Mouse (Mus musculus) right cerebral cortex, adult 18-20 months (tissue): ENCODE measurements around the gene Adh1.

Source experiments
- DNase-seq: peaks from one replicate; pipeline ENCODE4 v3.0.0; 2022; ENCODE audit warnings: mixed read lengths

The Adh1 gene

DNA sequence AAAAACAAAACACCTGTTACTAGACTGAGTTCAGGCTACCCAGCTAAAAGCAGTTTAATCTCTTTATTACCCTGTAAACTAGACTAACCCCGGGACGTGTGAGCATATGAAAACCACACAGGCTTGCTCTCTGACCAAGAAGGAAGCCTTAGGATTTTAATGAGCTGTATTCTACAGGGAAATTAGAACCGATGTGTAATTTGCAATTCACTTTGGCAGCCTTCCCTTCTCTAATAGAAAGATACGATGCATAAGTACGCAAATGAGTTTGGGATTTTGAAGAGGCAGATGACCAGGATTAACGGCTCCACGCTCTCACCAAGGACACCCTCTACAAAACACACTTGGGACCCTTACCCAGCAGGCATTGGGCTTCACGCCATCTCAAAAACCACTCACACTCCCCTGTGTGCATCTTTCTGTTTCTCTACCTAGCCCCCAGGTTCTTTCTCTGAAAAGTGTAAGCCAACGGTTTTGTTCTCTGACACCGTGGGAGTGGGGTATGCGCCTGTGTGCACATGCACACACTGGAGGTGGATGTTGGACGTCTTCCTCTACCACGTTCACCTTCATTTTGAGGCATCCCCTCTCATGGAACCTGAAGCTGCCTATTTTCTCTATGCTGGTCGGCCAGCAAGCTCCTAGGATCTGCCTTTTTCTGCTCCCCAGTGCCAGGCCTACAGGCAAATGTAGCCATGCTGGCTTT, 18.6 kb upstream of the Adh1 start:
- DNase-seq, result no peak

DNA sequence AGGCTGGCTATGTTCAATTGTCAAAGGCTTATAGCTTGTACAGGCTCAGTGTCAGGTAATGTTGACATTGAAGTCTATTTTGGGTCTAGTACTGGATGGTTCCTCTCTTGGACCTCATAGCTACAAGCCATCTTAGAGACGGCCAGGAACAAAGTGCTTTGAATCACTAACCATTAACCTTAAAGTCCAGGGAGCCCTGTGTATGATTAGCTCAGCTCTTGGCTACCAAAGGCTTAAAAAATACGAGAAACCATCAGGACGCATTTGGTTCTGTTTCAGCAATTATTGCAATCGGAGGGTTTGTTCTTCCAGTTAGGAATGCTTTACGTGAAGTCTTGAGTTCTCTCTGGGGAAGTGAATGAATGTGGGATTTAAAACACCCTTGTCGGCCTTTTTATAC, 17.9 kb upstream of the Adh1 start:
- no peak for DNase-seq

DNA sequence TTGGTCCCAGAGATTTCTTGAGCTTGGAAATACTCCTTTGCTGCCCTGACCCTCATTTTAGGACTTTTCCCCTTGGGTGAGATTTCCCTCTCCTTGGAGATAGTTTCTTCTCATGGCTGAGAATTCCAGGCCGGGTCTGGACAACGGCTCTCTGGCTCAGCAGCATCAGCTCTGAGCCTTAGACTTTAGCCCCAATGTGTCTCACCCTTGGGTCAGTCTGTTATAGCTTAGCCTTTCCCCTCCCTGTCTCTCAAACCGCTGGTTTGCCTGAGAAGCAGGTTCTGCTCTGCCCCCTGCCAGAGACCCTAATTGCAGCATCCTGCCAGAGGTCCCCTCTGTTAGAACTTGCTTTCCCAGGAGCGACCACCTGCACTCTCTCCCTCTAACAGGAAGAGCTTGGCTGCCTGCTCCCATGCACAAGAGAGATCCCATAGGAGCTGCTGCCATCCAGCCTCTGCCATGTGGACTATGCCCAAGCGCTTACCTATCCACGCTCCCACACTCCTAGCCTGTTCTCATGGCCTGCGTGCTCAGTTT, 16.4 kb upstream of the Adh1 start:
- DNase-seq, result no peak

DNA sequence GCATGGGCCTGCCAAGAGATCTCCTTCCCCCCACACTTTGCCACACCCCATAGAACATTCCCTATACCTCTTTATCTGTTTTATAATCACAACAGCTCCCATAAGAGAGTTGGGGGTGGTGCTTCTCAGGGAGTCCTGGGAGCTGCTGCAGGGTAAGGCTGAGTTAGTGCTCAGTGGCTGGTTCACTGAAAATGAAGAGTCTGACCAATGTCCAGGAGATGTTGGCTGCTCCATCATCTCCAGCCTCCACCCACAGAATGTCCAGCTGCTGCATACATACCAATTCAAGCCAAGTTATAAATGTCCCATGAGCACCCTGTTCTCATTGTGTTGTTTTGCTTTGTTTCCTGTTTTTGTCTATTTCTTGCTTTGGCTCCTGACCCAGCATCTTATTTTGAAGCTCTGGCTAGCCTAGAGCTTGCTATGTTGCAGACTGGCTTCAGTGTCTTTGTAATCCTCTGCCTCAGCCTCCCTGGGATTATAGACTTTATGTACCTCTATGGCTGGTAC, 14.2 kb upstream of the Adh1 start:
- no peak for DNase-seq

DNA sequence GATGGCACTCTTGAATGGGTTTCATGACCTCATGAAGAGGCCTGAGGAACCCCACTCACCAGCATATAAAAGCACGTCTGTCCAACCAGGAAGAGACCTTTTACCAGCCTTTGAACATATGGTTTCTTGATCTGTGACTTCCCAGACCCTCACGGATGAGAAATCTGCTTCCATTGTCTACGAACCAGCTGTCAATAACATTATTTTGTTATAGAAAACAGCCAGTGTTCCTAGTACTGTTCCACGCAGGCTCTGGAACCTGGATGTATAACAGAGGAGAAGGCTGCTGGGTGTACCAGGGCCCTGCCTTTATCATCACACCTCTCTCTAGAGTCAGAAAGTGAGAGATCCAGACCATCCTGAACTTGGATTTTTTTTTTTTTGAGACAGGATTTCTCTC, 13.6 kb upstream of the Adh1 start:
- no peak for DNase-seq

DNA sequence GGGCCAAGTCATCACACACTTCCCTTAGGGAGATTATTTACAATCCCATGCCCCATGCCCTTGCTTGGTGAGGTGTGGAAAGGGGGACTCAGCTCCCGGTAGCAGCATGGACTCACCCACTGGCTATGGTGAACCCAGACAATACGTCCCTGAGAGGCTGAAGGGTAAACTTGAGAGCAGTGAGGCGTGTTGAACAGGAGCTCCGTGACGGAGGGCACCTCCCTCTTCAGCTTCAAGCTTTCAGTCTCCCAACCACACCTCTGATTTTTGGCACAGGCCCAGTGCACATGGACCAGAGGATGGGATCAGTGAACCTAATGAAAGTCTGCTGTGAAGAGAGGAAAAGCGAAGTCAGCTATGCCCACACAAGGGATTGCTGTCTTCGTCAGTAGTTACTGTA, 12.8 kb upstream of the Adh1 start:
- no peak for DNase-seq

DNA sequence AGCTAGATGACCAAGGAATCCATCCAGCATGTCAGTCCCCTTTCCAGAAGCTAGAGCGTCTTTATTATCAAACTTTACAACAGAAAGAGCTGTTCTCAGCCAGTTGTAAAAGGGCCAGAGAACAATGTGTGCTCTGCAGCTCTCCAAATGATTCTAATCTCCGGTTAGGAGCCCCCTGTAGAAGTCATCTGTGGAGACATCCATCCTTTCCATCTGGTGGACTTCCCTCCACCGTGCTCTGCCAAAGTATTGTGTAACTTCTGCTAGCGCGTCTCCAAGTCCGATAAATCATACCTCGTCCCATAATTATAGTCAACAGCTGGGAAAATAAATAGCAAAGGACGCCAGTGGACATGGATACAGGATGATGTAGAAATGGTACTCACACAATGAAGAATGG, 12.0 kb upstream of the Adh1 start:
- DNase-seq, result no peak

DNA sequence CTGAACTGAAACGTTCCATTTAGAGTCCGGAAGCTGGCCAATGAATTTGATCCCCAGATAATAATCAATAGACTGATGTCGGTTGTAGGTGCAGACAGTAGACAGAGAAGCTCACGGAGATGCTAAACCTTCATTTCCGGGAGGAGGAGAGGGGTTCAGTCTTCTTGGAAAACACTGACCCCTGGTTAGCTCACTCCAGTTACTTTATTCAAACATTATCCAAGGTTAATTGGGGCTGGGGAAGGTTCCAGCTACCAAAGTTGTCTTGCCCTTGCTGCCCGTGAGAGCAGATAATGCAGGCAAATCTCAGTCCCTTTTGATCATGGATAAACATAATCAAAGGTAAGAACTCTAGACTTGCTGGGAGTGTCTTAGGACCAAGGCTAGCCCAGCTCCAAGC, 9.6 kb upstream of the Adh1 start:
- no peak for DNase-seq

DNA sequence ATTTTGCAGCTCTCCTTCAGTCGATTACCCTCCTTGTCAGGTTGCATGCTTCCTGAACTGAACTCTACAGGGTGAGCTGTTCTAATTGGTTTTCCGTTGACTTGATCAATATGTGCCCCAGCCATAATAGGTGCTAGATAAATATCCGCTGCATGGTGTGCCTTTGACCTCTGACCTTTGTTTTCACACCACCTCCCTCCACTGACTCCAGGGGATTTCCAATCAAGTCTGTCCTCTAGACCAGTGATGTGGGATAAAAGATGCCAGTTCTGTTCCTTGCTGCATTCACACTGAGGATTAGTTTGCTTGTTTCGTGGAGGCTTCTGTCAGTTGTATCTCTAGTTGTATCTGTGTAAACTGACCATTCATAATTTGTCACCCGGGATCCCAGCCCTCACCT, 6.6 kb upstream of the Adh1 start:
- no peak for DNase-seq

DNA sequence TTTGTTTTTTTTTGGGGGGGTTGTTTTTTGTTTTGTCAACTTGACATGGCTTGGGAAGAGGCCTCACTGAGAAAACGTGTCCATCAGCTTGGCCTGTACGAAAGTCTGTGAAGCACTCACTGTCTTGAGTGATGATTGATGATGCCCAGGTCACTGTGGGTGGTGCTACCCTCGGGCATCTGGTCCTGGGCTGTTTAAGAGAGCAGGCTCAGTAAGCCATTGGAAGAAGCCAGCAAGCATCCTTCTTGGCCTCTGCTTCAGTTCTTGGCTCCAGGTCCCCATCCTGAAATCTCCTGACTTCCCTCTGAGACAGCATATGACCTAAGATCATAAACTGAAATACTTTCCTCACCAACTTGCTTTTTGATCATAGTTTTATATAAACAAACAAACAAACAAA, 5.4 kb upstream of the Adh1 start:
- no peak for DNase-seq

DNA sequence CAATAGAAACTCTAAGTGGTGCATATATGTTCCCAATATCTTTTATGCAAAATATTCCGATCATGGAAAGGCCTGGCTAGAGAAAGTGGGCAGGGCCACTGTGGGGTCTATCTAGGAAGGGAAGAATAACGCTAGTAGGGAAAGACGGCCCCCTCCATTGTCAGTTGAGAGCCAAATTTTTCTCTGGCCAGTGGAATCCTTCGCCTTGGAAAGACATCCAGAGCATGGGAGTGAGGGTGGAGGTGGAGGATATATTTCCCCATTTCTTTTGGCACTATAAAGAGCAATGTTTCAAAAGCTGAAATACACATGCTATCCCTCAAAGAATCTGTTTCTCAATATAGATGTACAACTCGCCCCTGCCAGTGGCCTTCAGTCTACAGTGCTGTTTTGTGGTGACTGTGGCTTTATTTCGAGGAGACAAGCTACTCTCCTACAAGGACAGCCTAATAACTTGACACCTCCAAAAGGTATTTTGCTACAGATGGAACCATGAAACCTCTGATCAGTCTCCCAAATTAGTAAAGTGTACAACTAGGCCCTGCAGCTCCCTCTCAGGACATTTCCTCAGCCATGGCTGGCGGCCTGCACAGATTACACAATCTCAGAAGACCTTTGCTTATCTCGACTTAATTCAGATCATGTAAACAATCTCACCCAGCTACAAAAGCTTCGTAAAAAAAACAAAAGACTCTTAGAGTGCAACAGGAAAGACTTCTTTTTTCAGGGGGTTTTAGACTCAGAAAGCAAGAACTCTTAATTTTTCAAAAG, 4.8 kb upstream of the Adh1 start:
- DNase-seq, result no peak

DNA sequence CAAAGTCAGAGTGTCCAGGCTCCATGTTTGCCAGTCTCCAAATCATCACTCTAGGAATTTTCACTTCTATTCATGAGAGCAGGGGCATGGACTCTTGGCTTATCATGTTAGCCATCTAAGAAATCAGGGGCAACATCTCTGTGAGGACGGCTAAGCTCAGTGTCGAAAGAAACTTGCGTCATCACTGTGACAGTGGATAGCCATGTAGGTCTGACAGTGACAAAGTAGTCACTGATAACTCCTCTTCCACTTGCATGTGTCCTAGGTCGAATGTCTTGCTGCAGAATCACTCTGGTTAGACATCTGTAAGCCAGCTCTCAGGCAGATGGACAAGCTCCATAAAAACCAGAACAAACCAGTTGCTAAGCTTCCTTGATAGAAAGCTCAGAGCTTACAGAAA, 1.8 kb downstream of the Adh1 start:
- no peak for DNase-seq

DNA sequence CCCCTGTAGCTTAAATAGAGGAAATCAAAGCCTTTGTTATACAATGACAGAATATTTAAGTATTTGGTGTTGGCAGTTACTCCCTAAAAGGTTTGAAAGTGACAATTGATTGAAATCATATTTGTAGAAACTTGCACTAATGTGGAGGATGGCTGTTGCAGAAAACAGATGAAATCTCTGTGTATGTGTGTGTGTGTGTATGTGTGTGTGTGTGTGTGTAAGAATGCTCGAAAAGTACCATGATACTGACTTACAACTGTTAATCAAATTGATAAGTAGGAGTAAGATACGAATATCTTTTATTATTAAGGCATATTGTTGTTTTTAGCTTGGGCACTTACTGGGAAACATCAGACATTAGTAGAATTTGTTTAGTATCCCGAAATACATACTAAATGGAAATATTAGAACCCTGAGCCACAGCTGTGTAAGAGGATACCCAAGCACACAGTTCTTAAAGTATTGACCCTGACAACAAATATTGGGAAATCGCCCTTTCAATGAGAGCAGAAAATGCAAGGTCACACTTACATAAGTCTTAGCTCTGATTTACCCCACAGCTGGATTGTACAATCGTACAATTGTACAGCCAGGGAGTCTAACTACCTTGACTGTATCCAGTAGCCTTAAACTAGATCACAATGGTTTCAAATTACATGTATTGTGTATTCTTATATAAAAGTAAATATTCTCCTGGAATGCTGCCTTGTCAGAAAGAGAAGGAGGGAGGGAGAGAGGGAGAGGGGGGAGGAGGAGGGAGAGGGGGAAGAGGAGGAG, 2.6 kb downstream of the Adh1 start:
- no peak for DNase-seq

DNA sequence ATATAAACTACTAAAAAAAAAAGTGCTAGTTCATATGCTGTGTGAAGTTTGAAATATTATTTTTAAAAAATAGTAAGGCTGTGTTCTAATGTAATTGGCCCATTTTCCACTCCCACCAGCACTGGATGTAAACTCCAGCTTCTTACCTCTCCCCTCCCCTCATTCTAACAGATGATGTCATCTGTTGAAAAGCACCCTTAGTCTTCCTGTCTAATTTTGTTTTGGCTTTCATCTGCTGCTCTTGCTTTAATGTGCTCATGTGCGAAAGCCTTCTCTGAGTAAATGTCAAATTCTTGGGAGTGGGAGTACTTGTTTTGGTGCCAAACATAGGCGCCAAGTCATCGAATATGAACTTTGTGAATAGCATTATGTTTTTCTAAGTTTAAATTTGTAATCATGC, 3.9 kb downstream of the Adh1 start:
- peak; percentile 6 for DNase-seq

DNA sequence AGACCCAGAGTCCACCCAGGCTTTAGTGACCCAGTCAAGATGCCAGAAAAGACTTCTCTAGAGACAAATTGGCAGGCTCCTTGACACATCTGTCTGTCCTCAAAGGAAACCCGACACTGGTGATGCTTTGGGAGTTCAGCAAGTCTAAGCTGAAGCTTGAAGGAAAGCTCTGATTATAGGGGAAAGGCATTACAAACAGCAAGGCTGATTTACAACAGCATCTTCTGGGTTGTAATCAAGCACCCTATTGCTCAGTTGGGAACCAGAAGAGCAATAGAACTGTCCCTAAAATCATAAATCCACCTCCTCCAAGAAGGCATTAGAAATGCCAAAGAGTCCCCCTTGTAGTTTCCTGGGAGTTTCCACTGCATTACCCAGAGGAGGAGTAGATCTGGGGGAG, 9.7 kb downstream of the Adh1 start:
- no peak for DNase-seq

DNA sequence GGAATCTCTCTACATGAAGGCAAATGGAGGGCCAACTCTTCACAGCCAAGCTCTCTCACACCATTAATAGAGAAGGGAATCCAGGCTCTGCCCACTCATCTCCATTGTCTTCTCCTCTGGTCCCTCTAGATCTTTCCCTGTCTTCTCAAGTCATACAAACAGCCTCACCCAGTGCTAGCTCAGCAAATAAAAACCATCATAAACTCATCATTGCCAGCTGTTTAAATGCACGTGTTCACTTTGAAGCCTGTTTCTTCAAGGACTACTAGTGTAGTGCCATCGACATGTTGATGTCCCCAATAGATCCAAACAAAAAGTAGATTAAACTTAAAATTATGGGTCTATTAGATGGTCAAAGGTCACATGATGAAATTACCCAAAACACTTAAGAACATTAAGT, 10.5 kb downstream of the Adh1 start:
- DNase-seq, result no peak

DNA sequence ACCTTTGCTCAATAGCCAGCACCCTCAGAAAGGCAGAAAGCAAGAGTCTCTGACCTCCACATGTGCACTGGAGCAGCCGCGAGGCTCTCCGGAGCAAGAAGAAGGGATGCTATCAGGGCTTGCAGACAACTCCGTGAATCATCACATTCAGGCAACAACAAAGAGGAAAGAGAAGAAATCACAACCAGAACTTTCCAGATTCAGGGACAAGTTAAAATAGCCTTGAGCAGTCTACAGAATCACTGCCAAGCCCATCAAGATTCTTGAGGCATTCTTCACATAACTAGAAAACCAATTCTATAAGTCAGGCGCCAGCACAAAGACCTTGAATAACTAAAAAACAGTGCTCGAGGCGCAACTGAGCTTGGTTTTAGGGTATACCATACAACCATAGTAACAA, 12.3 kb downstream of the Adh1 start:
- DNase-seq, result no peak

DNA sequence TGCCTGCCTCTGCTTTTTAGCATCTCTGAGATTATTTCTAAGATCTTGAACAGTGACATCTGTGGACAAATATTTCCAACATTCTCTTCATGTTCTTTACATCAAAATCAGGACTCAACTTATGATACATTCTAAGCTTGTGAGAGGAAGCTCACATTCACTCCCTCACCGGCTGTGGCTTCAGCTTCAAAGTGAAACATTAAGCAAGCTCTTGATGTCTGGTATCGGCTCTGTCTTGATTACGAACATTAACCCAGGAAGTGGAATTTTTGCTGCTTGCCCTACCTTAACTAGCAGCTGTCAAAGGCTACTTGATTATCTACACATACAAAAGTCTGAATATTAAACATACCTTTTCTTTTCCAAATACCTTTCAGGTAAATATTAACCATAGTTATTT, 14.3 kb downstream of the Adh1 start:
- DNase-seq, result no peak

DNA sequence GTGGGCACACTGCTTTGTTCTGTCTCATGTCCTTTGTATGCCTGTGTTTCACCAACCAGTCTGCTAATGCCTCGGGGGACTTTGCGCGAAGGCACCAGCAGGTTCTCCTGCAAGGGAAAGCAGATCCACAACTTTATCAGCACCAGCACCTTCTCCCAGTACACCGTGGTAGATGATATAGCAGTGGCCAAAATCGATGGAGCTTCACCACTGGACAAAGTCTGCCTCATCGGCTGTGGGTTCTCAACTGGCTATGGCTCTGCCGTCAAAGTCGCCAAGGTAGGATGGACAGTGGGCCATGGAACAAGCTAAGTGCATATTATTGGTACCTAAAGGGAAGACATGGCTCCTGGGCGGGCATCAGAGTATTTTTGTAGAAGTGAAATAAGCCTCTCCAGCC, 21.8 kb downstream of the Adh1 start:
- no peak for DNase-seq

DNA sequence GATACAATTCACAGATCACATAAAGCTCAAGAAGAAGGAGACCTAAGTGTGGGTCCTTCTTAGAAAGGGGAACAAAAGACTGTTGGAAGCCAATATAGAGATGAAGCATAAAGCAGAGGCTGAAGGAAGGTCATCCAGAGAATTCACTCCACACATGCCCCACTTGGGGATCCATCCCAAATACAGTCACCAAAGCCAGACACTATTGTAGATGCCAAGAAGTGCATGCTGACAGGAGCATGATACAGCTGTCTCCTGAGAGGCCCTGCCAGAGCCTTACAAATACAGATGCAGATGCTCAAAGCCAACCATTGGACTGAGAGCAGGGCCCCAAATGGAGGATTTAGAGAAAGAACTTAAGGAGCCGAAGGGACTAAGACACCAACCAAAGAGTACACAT, 23.0 kb downstream of the Adh1 start:
- no peak for DNase-seq

DNA sequence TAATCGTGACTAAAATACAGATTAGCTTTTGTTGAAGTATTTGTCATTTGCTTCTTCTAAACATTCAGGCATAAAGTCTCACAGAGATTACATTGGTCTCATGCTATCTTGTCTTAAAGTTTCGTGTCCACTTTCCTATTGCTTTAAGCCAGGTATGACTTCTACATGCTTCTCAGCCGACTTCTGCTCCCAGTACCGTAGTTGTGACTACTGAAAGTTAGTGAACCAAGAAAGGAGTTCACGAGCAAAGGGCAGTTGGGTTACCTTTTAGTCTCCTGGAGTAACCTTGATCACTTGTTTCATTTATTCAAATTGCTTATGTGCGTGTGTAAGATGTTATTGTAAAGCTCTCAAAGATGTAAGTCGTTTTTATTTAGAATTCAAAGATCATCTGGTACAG, 25.2 kb downstream of the Adh1 start:
- DNase-seq, result no peak

DNA sequence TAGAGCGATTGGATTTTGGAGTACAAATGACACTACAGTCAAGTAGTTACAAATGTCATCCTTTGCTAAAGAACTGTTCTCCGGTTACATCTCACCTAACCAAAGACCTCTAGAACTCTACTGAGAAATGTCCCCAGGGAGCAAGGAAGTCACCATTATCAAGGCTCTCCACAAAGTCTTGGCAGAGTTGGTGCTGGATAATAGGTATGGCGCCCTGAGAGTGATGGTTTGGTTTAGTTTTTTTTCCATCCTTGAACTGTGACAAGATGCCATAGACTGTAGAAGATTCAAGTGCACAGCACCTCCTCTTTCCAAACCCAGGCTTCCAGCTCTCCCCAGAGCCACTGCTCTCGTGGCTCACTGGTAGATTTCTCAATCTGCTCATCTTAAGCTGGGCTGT, 26.9 kb downstream of the Adh1 start:
- DNase-seq, result no peak

DNA sequence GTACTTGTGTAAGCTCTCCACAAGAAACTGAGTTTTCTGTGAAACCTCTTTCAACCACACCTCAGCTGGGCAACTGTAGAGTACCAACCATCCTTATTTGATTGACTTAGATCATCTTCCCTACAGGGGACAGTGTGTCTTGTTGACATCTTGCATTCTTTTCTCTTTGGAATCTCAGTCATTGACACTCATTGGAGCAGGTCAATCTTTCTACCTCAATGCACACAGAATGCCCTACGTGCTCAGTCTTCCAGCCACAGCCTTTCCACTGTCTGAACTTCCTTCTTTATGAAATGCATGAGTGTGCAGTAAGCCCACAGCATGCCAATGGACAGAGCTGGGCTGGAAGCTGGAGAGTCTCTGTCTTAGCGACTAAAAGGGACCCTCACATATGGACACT, 29.9 kb downstream of the Adh1 start:
- no peak for DNase-seq
